Mouse (Mus musculus) limb, embryonic 10.5 days (tissue): ENCODE results near the gene Ascl2. TPM values are rescaled to one million over a fixed set of nuclear protein-coding genes. Genes with fewer than 3 reads are reported as not detected.
A peak's percentile ranks its signal among the peaks of the same experiment; 100 is the strongest.

Source experiments
- DNase-seq: peaks from one replicate; pipeline ENCODE4 v3.0.0-alpha.2; 2017; ENCODE audit warnings: low spot score
- H3K27ac ChIP-seq: fragments of 300-500 bp; sonication (generic); 2 replicates; pipeline ENCODE4 v1.5.1; 2016; ENCODE audit warnings: mild to moderate bottlenecking
- H3K27me3 ChIP-seq: fragments of 300-500 bp; sonication (generic); 2 replicates; pipeline ENCODE4 v1.6.1; 2016; ENCODE audit warnings: low read depth, mild to moderate bottlenecking; ENCODE audit not compliant: poor library complexity, severe bottlenecking
- H3K36me3 ChIP-seq: fragments of 300-500 bp; sonication (generic); 2 replicates; pipeline ENCODE4 v1.6.1; 2016; ENCODE audit warnings: mild to moderate bottlenecking, moderate library complexity
- H3K4me1 ChIP-seq: fragments of 300-500 bp; sonication (generic); 2 replicates; pipeline ENCODE4 v1.6.1; 2016
- H3K4me3 ChIP-seq: fragments of 300-500 bp; sonication (generic); 2 replicates; pipeline ENCODE4 v1.5.1; 2016; ENCODE audit warnings: mild to moderate bottlenecking, moderate library complexity
- H3K9me3 ChIP-seq: fragments of 300-500 bp; sonication (generic); replicated peaks from 2 replicates; pipeline ENCODE4 v1.6.1; 2016; ENCODE audit warnings: mild to moderate bottlenecking
- WGBS: fragments of 180-500 bp; shearing (Covaris S2); methylation state at CpG from one replicate; pipeline ENCODE4 v1.1.7; 2016; 5-methylcytosine and 5-hydroxymethylcytosine counted together
- polyA plus RNA-seq: library from polyadenylated mRNA; unstranded; fragments of >200 nt; fragmentation: Nextera tagmentation; extraction: Ambion mirVana; gene quantifications from 2 replicates; pipeline ENCODE4 v1.2.1, GENCODE M21; 2016

Gene Ascl2
- polyA plus RNA-seq, 1 experiment from 2014 or later = 0.40 TPM

DNA sequence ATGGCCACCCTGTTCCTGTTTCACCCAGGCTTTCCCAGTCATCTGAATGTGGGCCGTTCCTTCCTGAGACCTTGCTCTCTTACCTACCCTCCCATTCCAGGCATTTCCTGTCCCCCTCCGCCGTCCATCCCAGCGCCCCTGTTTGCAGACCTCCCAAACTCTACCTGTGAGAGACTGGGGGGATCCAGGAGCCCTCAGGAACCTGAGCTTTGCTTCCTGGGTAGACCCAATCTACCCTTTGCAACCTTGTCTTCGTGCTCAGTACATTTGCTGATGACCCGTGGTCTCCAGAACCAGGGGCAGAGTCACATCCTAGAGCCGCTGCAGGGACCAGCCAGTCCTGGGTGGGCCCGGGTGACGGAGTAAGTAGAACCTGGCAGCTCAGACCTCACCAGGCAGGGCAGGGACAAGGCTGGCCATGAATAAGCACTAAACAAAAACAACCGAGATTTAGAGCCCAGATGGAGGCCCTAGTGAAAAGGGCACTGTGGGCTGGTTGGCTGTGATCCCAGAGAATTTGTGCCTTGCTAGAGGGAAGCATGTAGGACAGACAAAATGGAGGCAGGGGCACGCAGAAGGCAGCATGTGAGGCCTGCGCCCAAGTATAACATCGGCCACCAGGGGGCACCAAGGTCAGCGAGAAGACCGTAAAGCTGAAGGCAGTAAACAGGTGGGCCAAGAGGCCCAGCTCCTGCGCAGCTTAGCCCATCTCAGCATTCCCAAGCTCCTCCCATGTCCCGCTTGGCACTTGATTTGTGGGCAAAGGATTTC is 38.7 kb upstream of the Ascl2 start:
- DNase-seq = peak; percentile 96
- WGBS = 43% methylated on average over 17 of the region's 17 CpGs
- no peaks in the 10 kb centered on the region for H3K36me3 ChIP-seq
- peak overlapping the region; percentile 96 for H3K27ac ChIP-seq
- peak overlapping the region; percentile 37 for H3K4me3 ChIP-seq
- H3K27me3 ChIP-seq = no peaks in the 10 kb centered on the region
- peaks cover 76% of the 10 kb centered on the region for H3K4me1 ChIP-seq
- no peaks in the 10 kb centered on the region for H3K9me3 ChIP-seq

DNA sequence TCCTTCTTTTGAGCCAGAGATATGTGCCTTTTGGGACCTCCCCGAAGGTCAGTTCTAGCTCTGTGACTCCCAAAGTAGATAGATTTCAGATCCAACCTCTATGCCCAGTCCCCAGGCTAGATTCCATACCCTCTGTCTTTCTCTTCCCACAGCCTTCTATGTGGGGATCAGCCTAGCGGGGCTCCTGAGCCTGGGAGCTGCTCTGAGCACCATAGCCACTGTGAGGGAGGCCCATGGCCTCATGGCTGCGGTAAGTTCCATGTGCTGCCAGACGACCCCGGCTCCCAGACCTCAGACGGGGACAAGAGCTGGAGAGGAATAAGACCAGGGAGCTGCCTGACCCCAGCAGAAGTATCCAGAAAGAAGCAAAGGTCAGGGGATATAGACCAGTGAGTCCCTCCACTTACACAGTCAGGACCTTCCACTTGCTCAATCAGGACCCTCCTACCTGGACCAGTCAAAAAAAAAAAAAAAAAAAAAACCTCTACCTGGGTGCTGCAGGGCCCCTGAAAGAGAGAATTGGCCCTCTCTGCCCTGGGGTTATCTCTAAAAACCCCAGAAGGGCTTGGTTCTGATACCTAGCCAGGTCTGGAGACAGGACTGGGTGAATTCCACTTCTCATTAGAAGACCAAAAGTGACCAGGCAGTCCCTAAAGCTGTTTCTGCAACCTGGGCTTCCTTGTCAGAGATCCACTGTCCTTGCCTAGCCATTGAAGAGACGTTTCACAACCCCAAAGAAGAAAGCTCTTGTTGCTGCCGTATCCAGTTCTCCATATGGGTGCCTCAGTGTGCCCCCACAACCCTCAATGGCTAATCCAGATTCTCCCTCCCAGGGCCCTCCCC is 37.9 kb upstream of the Ascl2 start:
- no peak for DNase-seq
- no peaks in the 10 kb centered on the region for H3K27me3 ChIP-seq
- H3K27ac ChIP-seq = peak overlapping the region; percentile 96
- no peaks in the 10 kb centered on the region for H3K36me3 ChIP-seq
- H3K4me3 ChIP-seq = 0 out of 2 replicates have a peak overlapping the region, but pooled peaks have one; percentile 8
- H3K9me3 ChIP-seq = no peaks in the 10 kb centered on the region
- H3K4me1 ChIP-seq = peaks cover 74% of the 10 kb centered on the region
- 90% methylated on average over 8 of the region's 8 CpGs for WGBS

DNA sequence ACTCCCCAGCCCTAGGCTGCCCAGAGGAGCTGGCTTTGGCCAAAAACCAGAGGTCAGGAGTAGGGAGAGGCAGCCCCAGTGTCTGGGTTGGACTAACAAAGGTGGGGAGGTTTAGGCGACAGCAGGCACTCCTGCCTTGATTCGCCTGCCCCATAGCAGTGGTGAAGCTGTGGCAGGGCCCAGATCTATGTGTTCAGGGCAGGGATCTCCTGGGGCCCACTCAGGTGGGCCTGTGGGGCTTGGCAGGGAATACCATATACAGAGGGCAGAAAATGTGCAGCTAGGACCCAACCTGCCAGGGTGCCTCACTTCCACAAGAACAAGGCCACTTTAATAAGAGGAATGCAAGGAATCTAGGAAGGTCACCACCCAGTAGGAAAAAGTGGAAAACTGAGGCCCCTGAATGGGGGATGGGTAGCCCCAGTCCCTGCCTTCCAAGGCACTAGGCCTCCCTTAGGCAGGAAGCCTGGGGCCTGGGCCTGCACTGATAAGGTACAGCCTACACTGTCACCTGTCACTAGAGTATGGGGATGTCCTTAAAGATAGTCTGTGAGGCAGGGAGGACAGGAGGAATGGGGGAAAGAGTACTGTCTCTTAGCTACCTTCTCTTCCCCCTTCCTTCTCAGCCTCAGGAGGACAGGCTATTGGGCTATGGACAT is 37.2 kb upstream of the Ascl2 start:
- H3K9me3 ChIP-seq = no peaks in the 10 kb centered on the region
- H3K4me1 ChIP-seq = peaks cover 71% of the 10 kb centered on the region
- peak overlapping the region; percentile 8; the same call in 1 of the 2 replicates for H3K4me3 ChIP-seq
- H3K27ac ChIP-seq = peak overlapping the region; percentile 96
- no peaks in the 10 kb centered on the region for H3K36me3 ChIP-seq
- no peaks in the 10 kb centered on the region for H3K27me3 ChIP-seq
- DNase-seq = no peak
- 79% methylated on average over 2 of the region's 2 CpGs for WGBS

DNA sequence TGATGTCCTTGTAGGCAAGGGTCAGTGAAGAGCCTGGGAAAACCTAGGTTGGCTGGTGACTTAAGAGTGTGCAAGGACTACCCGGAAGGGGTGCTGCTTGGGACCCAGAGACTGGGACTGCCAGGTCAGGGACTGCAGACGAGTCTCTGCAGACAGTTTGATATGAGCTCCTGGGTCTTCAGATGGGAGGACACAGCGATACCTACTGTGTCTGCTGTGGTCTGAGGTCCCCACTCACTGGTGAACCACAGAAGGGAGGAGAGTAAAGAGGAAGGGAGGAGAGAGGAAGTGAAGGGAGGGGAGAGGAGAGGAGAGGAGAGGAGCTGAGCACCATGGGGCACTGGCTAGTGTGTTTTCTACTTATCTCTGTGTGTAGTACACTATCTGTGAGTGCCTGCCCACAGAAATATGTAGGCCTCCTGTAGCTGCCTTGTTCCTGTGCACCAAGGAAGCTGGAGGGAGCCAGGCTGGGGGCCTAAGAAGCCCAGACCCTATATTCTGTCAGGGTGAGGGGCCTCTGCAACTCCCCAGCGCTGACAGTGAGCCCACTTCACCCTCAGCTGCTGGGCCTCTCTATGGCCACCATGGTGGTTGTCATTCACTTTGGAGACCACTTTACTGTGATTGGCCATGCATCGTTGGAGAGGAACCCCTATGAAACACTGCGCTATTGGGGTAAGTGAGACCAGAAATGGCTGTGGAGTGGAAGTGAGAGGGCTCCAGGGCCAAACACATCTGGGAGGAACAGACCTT is 36.5 kb upstream of the Ascl2 start:
- no peak for DNase-seq
- H3K36me3 ChIP-seq = no peaks in the 10 kb centered on the region
- H3K9me3 ChIP-seq = no peaks in the 10 kb centered on the region
- H3K4me1 ChIP-seq = peaks cover 64% of the 10 kb centered on the region
- H3K4me3 ChIP-seq = peak overlapping the region; percentile 5; the same call in 1 of the 2 replicates
- peak overlapping the region; percentile 96 for H3K27ac ChIP-seq
- H3K27me3 ChIP-seq = no peaks in the 10 kb centered on the region
- 90% methylated on average over 6 of the region's 6 CpGs for WGBS

DNA sequence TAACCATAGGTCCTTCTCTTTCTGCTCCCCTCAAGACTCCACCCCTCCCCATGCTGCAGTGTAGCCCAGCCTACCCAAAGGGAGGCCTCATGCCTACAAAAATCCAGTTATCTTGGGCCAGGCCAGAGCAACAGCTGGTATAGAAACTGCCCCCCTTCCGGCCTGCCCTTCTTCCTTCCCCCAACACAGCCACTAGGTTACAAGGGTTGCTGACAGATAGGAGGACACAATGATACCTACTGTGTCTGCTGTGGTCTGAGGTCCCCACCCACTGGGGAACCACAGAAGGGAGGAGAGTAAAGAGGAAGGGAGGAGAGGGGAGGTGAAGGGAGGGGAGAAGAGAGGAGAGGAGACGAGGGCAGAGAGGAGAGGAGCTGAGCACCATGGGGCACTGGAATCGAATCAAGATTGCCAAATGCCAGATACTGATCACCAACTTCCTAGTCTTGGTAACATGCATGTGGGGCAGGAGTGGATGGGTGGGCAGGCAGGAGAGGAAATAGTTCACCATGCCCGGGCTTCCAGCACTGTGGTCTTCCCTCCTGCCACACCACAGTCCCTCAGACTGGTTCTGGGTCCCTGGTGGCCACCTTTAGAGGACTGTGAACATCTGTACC is 35.8 kb upstream of the Ascl2 start, which contains the start of gene Tspan32:
Gene Tspan32 (plus strand): TSS at position 320 of the 617 bp plus-strand sequence.
- H3K36me3 ChIP-seq = no peaks in the 10 kb centered on the region
- H3K4me3 ChIP-seq = peak within 1 kb of the TSS; percentile 5; the same call in 1 of the 2 replicates
- peak within 1 kb of the TSS; percentile 96 for H3K27ac ChIP-seq
- H3K9me3 ChIP-seq = no peaks in the 10 kb centered on the region
- no peaks in the 10 kb centered on the region for H3K27me3 ChIP-seq
- 78% methylated on average over 4 of the region's 4 CpGs for WGBS
- DNase-seq = no peak
- peaks cover 57% of the 10 kb centered on the region for H3K4me1 ChIP-seq

DNA sequence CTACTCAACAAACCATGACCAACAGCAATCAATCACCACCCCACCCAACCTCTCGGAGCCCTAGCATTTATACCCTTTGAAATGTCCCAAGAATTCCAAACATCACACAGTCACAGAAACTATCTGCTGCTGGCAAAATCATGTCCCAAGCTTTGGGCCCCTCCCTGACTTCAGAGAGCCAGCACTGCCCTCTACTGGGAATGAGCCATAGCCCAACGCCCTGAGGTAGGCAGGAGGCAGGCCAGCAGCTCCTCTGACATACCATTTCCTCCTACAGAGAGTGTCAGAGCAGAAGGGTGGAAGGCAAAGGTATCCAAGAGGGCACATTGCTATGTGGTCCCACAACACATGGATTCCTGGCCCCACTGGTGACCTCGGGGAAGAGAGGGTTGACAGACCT is 33.6 kb upstream of the Ascl2 start:
- Histone ChIP-seq H3K27ac (no peak overlapping the region), H3K36me3 (no peaks in the 10 kb centered on the region), H3K27me3 (no peaks in the 10 kb centered on the region), H3K9me3 (no peaks in the 10 kb centered on the region), H3K4me3 (no peak overlapping the region), H3K4me1 (peaks cover 36% of the 10 kb centered on the region)
- 18% methylated on average over 3 of the region's 3 CpGs for WGBS
- no peak for DNase-seq

DNA sequence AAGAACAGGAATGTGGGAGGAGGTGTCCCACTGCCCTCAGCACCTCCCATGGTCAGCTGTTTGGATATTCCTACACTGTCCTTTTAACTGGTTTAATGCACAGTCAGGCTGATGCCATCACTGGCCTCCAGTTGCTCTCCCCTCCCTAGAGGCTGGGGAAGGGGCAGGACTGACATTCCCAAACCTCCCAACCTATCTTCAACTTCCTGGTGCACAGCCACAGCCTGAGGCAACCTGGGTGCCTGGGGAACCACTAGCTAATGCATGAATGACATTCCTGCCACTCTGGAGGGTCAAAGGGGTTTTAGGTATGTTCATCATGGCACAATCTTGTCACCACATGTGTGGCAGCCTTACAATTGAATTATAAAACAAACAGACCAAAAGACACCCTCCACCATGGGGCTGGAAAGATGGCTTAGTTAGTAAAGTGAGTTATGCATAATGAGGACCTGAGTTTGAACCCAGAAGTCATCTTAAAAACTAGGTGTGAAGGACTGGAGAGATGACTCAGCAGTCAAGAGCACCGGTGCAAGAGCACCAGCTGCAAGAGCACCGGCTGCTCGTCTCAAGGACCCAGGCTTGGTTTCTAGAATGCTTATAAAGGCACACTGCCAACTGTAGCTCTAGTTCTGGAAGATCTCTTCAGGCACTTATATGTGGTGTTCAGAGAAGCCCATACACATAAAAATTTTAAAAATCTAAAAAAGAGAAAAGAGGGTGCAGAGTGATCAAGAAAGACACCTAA is 28.5 kb upstream of the Ascl2 start:
- H3K27ac ChIP-seq = no peak overlapping the region
- no peaks in the 10 kb centered on the region for H3K36me3 ChIP-seq
- H3K27me3 ChIP-seq = no peaks in the 10 kb centered on the region
- H3K4me3 ChIP-seq = no peak overlapping the region
- DNase-seq = no peak
- H3K9me3 ChIP-seq = no peaks in the 10 kb centered on the region
- WGBS = 83% methylated on average over 3 of the region's 3 CpGs
- 0 out of 2 replicates have a peak, but pooled peaks cover under 1% of the 10 kb centered on the region for H3K4me1 ChIP-seq

DNA sequence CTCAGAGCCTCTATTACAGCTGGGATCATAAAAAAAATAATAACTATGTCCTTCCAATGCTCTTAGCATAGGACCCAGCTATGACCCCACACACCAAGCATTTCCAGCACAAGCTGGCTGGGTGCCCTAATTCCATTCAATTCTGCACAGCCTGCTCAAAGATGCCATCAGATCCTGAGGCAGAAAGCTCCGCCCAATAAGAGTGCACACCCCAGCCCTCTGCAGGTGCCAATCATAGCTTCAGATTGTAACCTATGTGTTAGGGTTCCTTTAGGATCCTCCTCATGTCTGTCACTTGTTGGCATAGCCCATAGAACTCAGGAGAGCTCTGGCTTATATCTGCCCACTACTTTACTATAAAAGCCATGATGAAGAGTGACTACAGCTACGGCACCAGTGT is 27.9 kb upstream of the Ascl2 start:
- H3K4me3 ChIP-seq = no peak overlapping the region
- 93% methylated on average over 2 of the region's 2 CpGs for WGBS
- no peaks in the 10 kb centered on the region for H3K4me1 ChIP-seq
- no peaks in the 10 kb centered on the region for H3K27me3 ChIP-seq
- no peak for DNase-seq
- no peak overlapping the region for H3K27ac ChIP-seq
- no peaks in the 10 kb centered on the region for H3K36me3 ChIP-seq
- no peaks in the 10 kb centered on the region for H3K9me3 ChIP-seq

DNA sequence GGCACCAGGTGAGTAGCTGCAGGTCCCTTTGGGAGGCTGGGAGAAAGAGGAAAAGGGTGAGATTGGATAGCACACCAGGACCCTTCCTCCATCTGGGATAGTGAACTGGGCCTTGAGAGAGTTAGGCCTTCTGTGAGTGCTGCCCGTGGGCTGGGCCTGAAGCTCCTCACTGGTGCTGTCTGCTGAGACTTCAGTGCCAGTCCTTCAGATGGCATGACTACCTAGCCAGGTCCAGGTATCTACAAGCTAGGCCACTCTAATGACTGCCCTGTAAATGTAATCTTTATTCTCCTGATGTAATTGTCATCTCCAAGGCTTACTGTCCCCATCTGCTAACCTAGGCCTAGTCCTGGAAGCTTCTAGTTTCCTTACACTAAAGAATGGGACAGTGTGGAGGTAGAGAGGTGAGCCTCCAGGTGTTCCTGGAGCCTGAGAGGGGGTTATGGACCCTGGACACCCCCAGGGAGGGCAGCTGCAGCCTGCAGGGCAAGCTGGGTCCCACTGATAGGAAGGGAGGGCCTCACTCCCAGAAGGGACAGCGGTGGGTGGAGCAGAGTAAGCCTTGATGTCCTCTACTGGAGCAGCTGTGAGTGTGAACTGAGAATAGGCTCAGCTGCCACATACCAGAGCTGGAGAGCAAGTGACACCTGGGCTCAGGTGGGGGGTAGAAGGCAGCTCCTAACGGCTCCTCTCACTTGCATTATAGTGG is 26.7 kb upstream of the Ascl2 start:
- H3K9me3 ChIP-seq = no peaks in the 10 kb centered on the region
- H3K4me1 ChIP-seq = no peaks in the 10 kb centered on the region
- H3K4me3 ChIP-seq = no peak overlapping the region
- 59% methylated on average over 3 of the region's 3 CpGs for WGBS
- H3K36me3 ChIP-seq = no peaks in the 10 kb centered on the region
- no peak for DNase-seq
- peak overlapping the region; percentile 46; the same call in 1 of the 2 replicates for H3K27ac ChIP-seq
- H3K27me3 ChIP-seq = no peaks in the 10 kb centered on the region

DNA sequence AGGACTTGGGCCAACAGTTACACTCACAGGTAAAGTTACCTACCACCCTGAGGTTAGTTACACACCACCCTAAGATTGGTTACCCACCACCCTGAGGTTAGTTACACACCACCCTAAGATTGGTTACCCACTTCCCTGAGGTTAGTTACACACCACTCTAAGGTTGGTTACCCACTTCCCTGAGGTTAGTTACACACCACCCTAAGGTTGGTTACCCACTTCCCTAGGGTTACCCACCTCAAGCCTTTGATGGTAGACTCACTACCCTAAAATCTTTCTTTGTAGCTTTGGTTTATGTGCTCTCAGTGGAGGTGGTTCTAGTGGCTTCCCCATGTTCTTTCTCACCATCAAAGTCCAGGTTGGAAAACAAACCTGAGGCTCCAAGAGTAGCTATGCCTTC is 25.9 kb upstream of the Ascl2 start:
- Histone ChIP-seq H3K4me1 (0 out of 2 replicates have a peak, but pooled peaks cover 3% of the 10 kb centered on the region), H3K27ac (no peak overlapping the region), H3K4me3 (no peak overlapping the region), H3K9me3 (no peaks in the 10 kb centered on the region), H3K27me3 (no peaks in the 10 kb centered on the region), H3K36me3 (no peaks in the 10 kb centered on the region)
- DNase-seq = no peak

DNA sequence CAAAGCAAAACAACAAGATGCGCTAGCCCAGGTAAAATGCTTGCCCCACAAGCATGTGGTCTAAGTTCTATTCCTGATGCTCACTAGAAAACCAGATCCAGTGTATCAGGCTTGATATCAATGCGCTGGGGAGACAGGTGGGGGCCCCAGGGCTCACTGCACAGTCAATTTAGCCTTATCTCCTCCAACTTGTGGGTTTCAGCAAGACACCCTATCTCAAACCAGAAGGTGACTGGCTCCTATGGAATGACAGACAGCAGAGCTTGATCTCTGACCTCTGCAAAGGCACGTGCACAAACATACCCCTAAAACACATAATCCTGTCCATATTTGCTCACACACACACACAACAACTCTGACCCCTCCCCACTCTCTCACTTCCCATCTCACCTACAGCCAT is 18.7 kb upstream of the Ascl2 start:
- H3K9me3 ChIP-seq = no peaks in the 10 kb centered on the region
- H3K4me3 ChIP-seq = no peak overlapping the region
- no peaks in the 10 kb centered on the region for H3K36me3 ChIP-seq
- DNase-seq = no peak
- peaks cover 16% of the 10 kb centered on the region; the same call in 1 of the 2 replicates for H3K4me1 ChIP-seq
- no peak overlapping the region for H3K27ac ChIP-seq
- 0 out of 2 replicates have a peak, but pooled peaks cover 7% of the 10 kb centered on the region for H3K27me3 ChIP-seq
- 79% methylated on average over 3 of the region's 3 CpGs for WGBS
